Comparison of ENCODE assay signal across 17 mouse cellular contexts in the genomic region with DNA sequence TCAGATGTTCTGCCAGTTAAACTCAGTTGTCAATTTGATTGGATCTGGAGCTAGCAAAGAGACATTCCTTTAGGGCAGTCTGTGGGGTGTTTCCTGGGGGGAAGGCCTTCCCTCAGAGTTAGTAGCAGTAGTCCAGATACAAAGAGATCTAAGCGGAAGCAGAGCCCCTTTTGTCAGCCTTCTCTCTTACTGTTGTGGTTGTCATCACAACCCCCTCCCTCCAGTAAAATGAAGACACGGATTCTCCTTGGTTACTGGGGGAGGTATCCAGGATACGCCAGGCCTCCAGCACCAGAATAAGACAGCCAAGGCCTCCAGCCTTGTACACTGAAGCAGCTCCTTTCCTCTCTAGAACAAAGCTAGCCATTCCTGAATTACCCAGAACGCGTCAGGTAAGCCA. TPM values are rescaled to one million over a fixed set of nuclear protein-coding genes. Genes with fewer than 3 reads are reported as not detected.
DNase-seq lines count a peak whose midpoint lies in the region; ATAC-seq lines count a peak whose summit lies in the region.
"Had no signal": no experiment of that assay in that cellular context is flagged by ENCODE, and none has a peak within 500 bp of the region (broad histone marks: within the 10 kb centered on the region; RNA-seq: fewer than 3 reads in every experiment).

No protein-coding gene starts in this region.

- H3K9me3 ChIP-seq in hindbrain, embryonic 14.5 days (ENCODE audit: control insufficient read depth, low read length): no peaks in the 10 kb centered on the region
- no peaks in the 10 kb centered on the region for H3K9me3 ChIP-seq in midbrain, embryonic 15.5 days

- H3K4me1 ChIP-seq in hindbrain, embryonic 14.5 days (replicated peaks; ENCODE audit: control insufficient read depth, insufficient read depth, low read length): no peaks in the 10 kb centered on the region
- no peaks in the 10 kb centered on the region for H3K4me1 ChIP-seq in midbrain, embryonic 15.5 days

- peak; percentile 41; the same call in 1 of the 2 replicates for ATAC-seq in frontal cortex, adult (ENCODE audit: low TSS enrichment)
- peak; percentile 69; the same call in 1 of the 2 replicates for ATAC-seq in hindbrain, embryonic 14.5 days (ENCODE audit: low FRiP score)
- ATAC-seq in midbrain, embryonic 15.5 days (replicated peaks): peak; percentile 54
- ATAC-seq in megakaryocyte progenitor cell, adult 5-6 weeks (replicated peaks; ENCODE audit: poor library complexity): no peak
- ATAC-seq in activated CD4-positive, CD25-positive, alpha-beta regulatory T cell, adult 4 months: no peak

- no peak overlapping the region for H3K9ac ChIP-seq in hindbrain, embryonic 14.5 days
- no peak overlapping the region for H3K9ac ChIP-seq in midbrain, embryonic 15.5 days
- H3K9ac ChIP-seq: lung, embryonic 14.5 days had no signal

- H3K27me3 ChIP-seq in hindbrain, embryonic 14.5 days (ENCODE audit: control insufficient read depth, insufficient read depth, low read length): no peaks in the 10 kb centered on the region
- H3K27me3 ChIP-seq in midbrain, embryonic 15.5 days (replicated peaks): no peaks in the 10 kb centered on the region

- H3K4me3 ChIP-seq in hindbrain, embryonic 14.5 days (replicated peaks; ENCODE audit: low read length): no peak overlapping the region
- no peak overlapping the region for H3K4me3 ChIP-seq in midbrain, embryonic 15.5 days

- H3K4me2 ChIP-seq in hindbrain, embryonic 14.5 days (replicated peaks): no peak overlapping the region
- H3K4me2 ChIP-seq in midbrain, embryonic 15.5 days: no peak overlapping the region
- H3K4me2 ChIP-seq: liver, embryonic 11.5 days; lung, embryonic 14.5 days had no signal

- H3K27ac ChIP-seq in hindbrain, embryonic 14.5 days: peak overlapping the region; percentile 41
- H3K27ac ChIP-seq in midbrain, embryonic 15.5 days: 0 out of 2 replicates have a peak overlapping the region, but pooled peaks have one; percentile 11

- DNase-seq in frontal cortex, postnatal 36 days (ENCODE audit: low spot score in 2 of 2): no peak
- peak; percentile 49 for DNase-seq in R1 (ENCODE audit: low read depth, low spot score)
- no peak for DNase-seq in hindbrain, embryonic 14.5 days (ENCODE audit: low spot score)
- DNase-seq in urinary bladder, adult 18-20 months (ENCODE audit: low spot score in 2 of 2): no peak
- DNase-seq: adrenal gland, postnatal 25 days; heart, adult 11 months; kidney, adult 8-10 months; kidney, postnatal 25 days; lung, embryonic 14.5 days; lung, postnatal 4 days; thymus, postnatal 4 days had no signal

- 33% methylated on average over 5 of the region's 5 CpGs for WGBS in hindbrain, embryonic 14.5 days
- WGBS in midbrain, embryonic 15.5 days: 38% methylated on average over 5 of the region's 5 CpGs

- H3K36me3 ChIP-seq in hindbrain, embryonic 14.5 days (replicated peaks; ENCODE audit: control insufficient read depth, insufficient read depth): no peaks in the 10 kb centered on the region
- H3K36me3 ChIP-seq in midbrain, embryonic 15.5 days (replicated peaks): no peaks in the 10 kb centered on the region

RNA-seq across cellular contexts. Expression of gene Cmya5, which starts 15.6 kb away (rescaled TPM):
- 0.24 and 0.42 TPM in 2 replicates for polyA plus RNA-seq in hindbrain, embryonic 14.5 days (2014; fragmentation: Nextera tagmentation; extraction: Ambion mirVana)
- polyA plus RNA-seq in midbrain, embryonic 15.5 days (2015; fragmentation: Nextera tagmentation; extraction: Ambion mirVana): 0.10 and 0.14 TPM in 2 replicates
- total RNA-seq in megakaryocyte progenitor cell, adult 5-6 weeks (2015): not detected in 2 replicates
- total RNA-seq in megakaryocyte progenitor cell, adult 5-6 weeks (2017): 0.03 TPM in 1 of 2 replicates, not detected in the other
- under 1 TPM; 0.38 to 0.59 TPM for polyA plus RNA-seq in activated CD4-positive, CD25-positive, alpha-beta regulatory T cell, adult 4 months (2017; shearing (Covaris generic))
- total RNA-seq: common myeloid progenitor, adult 5-6 weeks had no signal

Comparison
In these comparisons a context has a peak if more than half of its experiments do, and no peak if none do; other contexts are left out.
1. ATAC-seq: peak in frontal cortex, adult (single experiment), hindbrain, embryonic 14.5 days (single experiment) and midbrain, embryonic 15.5 days (single experiment); none in megakaryocyte progenitor cell, adult 5-6 weeks (single experiment) and activated CD4-positive, CD25-positive, alpha-beta regulatory T cell, adult 4 months (single experiment).